ENCODE assay signal across 11 mouse cellular contexts in the genomic region with DNA sequence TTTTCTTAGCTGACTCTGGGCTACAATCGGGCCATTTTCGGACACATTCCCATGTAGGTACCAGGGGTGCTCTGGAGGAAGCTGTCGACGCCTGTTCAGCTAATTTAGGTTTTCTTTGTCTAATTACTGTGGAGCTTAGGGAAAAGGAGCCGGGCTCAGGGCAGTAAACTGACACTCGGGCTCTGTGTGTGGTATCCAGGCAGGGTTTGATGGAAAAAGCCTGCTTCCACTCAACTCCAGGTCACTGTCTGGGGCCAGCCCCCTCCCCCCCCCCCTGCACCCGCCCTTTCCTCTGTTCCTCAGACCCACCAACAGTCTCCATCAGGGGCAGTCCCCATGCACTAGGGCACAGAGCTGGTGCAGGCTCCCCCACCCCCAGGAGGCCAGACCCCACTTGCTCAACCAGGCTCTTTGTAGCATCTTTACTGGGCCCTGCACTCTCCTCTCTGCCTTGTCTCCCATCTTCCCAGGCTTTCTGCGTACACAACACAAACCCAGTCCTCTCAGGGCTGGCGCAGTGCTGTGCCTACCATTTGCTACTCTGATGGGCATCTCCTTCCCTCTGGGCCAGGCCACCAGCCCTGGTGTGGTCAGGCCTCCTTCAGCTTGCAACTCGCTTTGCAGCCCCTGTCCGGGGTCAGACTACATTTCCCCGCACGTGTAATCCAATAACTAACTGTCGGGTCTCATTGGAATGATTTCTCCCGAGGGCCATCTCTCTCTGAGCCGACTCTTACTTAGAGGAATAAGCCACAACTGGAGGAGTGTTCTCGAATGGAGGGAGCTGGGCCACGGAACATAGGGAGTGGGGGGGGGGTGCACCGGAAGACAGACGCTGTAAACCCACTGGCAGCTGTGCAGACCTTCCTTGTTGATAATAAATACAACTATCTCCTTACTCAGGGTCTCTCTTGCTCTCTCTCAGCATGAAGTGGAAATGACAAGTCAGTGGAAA. TPM values are rescaled to one million over a fixed set of nuclear protein-coding genes. Genes with fewer than 3 reads are reported as not detected.
DNase-seq lines count a peak whose midpoint lies in the region; ATAC-seq lines count a peak whose summit lies in the region.
"Had no signal": no experiment of that assay in that cellular context is flagged by ENCODE, and none has a peak within 500 bp of the region (broad histone marks: within the 10 kb centered on the region; RNA-seq: fewer than 3 reads in every experiment).

No protein-coding gene starts in this region.

- H3K36me3 ChIP-seq in lung, embryonic 16.5 days (ENCODE audit: control insufficient read depth, insufficient read depth, low read length): no peaks in the 10 kb centered on the region
- no peaks in the 10 kb centered on the region for H3K36me3 ChIP-seq in hindbrain, embryonic 10.5 days
- H3K36me3 ChIP-seq in stomach, embryonic 16.5 days (ENCODE audit: control insufficient read depth, insufficient read depth, low read length): no peaks in the 10 kb centered on the region

- H3K9ac ChIP-seq in lung, embryonic 16.5 days (ENCODE audit: low read length): peak overlapping the region; percentile 86
- H3K9ac ChIP-seq in stomach, embryonic 16.5 days (ENCODE audit: low read length): peak overlapping the region; percentile 85

- no peak for DNase-seq in lung, postnatal 36 days
- peak; percentile 57 for DNase-seq in hindbrain, embryonic 10.5 days (ENCODE audit: low spot score)
- peak; percentile 15 to 47 for DNase-seq in lung, postnatal 4 days
- DNase-seq in spleen, adult 12 weeks (ENCODE audit: low spot score): no peak
- DNase-seq in adrenal gland, adult 8-10 months: no peak
- DNase-seq in adrenal gland, adult (ENCODE audit: inconsistent age in 2 of 2, low spot score in 1 of 2): no peak
- DNase-seq: cerebellum, adult 11 months; kidney, postnatal 10 days; thymus, postnatal 25 days had no signal

- H3K4me2 ChIP-seq in lung, embryonic 16.5 days (ENCODE audit: low read depth, low read length): peak overlapping the region; percentile 78
- peak overlapping the region; percentile 78 for H3K4me2 ChIP-seq in stomach, embryonic 16.5 days (ENCODE audit: low read depth, low read length)

- H3K27ac ChIP-seq in lung, embryonic 16.5 days (ENCODE audit: low read length): peak overlapping the region; percentile 82
- H3K27ac ChIP-seq in hindbrain, embryonic 10.5 days: no peak overlapping the region; the same call in 1 of the 2 replicates
- peak overlapping the region; percentile 84 for H3K27ac ChIP-seq in stomach, embryonic 16.5 days (ENCODE audit: low read length)

- H3K4me3 ChIP-seq in lung, embryonic 16.5 days (ENCODE audit: low read length): peak overlapping the region; percentile 68
- peak overlapping the region; percentile 59 for H3K4me3 ChIP-seq in hindbrain, embryonic 10.5 days
- peak overlapping the region; percentile 68 for H3K4me3 ChIP-seq in stomach, embryonic 16.5 days (replicated peaks; ENCODE audit: low read length)

- peaks cover 3% of the 10 kb centered on the region; the same call in 1 of the 2 replicates for H3K4me1 ChIP-seq in lung, embryonic 16.5 days (replicated peaks; ENCODE audit: control insufficient read depth, insufficient read depth, low read length)
- H3K4me1 ChIP-seq in hindbrain, embryonic 10.5 days (replicated peaks): peaks cover 53% of the 10 kb centered on the region
- H3K4me1 ChIP-seq in stomach, embryonic 16.5 days (ENCODE audit: control insufficient read depth, insufficient read depth, low read length): peaks cover 14% of the 10 kb centered on the region

- peaks cover 91% of the 10 kb centered on the region for H3K27me3 ChIP-seq in lung, embryonic 16.5 days (ENCODE audit: control insufficient read depth, insufficient read depth, low read depth, low read length)
- H3K27me3 ChIP-seq in hindbrain, embryonic 10.5 days (ENCODE audit: insufficient read depth, poor library complexity, severe bottlenecking): peaks cover 100% of the 10 kb centered on the region
- H3K27me3 ChIP-seq in stomach, embryonic 16.5 days (ENCODE audit: control insufficient read depth, insufficient read depth, low read length): peaks cover 61% of the 10 kb centered on the region

- H3K9me3 ChIP-seq in lung, embryonic 16.5 days (ENCODE audit: control insufficient read depth, low read length): no peaks in the 10 kb centered on the region
- no peaks in the 10 kb centered on the region for H3K9me3 ChIP-seq in hindbrain, embryonic 10.5 days
- H3K9me3 ChIP-seq in stomach, embryonic 16.5 days (replicated peaks; ENCODE audit: control insufficient read depth, low read length): no peaks in the 10 kb centered on the region

- 8% methylated on average over 19 of the region's 20 CpGs for WGBS in lung, embryonic 16.5 days
- under 1% methylated on average over 20 of the region's 20 CpGs for WGBS in hindbrain, embryonic 10.5 days
- WGBS in stomach, embryonic 16.5 days: 7% methylated on average over 20 of the region's 20 CpGs

- 0 out of 2 replicates have a peak, but pooled peaks have one; percentile 5 for ATAC-seq in lung, embryonic 16.5 days (ENCODE audit: low read depth)
- ATAC-seq in stomach, embryonic 16.5 days (ENCODE audit: insufficient read depth, low FRiP score): peak; percentile 15; the same call in 1 of the 2 replicates

RNA-seq across cellular contexts. Expression of a gene that starts 1.4 kb away (rescaled TPM):
- 19.4 and 22.9 TPM in 2 replicates for polyA plus RNA-seq in lung, embryonic 16.5 days (2015; fragmentation: Nextera tagmentation; extraction: Ambion mirVana)
- 5.7 and 11.8 TPM in 2 replicates for polyA plus RNA-seq in hindbrain, embryonic 10.5 days (2016; fragmentation: Nextera tagmentation; extraction: Ambion mirVana)
- polyA plus RNA-seq in stomach, embryonic 16.5 days (2015; fragmentation: Nextera tagmentation; extraction: Ambion mirVana): 11.9 and 12.2 TPM in 2 replicates
- not detected for total RNA-seq in adrenal gland, adult 8-10 months (2022)

Comparison
In these comparisons a context has a peak if more than half of its experiments do, and no peak if none do; other contexts are left out.
1. DNase-seq: peak in hindbrain, embryonic 10.5 days (single experiment) and lung, postnatal 4 days (2 of 2); none in lung, postnatal 36 days (single experiment), spleen, adult 12 weeks (single experiment), adrenal gland, adult 8-10 months (single experiment) and adrenal gland, adult (0 of 2).
2. Peak in every context shown above with its lines, with median percentiles within 50 percentile points of each other: H3K4me3 ChIP-seq.